Mouse (Mus musculus) adrenal gland, adult 8-10 months (tissue): ENCODE data around the gene Dclk1. TPM values are rescaled to one million over a fixed set of nuclear protein-coding genes. Genes with fewer than 3 reads are reported as not detected.

ENCODE experiments used
- DNase-seq: peaks from one replicate; pipeline ENCODE4 v3.0.0; 2022
- total RNA-seq, 4 experiments: library from RNA; stranded (reverse); gene quantifications; 2 replicates each; pipeline ENCODE4 v1.2.4; 2022

The Dclk1 gene
- total RNA-seq, 4 experiments from 2014 or later: 1.7 to 3.7 (median 2.4) TPM

DNA sequence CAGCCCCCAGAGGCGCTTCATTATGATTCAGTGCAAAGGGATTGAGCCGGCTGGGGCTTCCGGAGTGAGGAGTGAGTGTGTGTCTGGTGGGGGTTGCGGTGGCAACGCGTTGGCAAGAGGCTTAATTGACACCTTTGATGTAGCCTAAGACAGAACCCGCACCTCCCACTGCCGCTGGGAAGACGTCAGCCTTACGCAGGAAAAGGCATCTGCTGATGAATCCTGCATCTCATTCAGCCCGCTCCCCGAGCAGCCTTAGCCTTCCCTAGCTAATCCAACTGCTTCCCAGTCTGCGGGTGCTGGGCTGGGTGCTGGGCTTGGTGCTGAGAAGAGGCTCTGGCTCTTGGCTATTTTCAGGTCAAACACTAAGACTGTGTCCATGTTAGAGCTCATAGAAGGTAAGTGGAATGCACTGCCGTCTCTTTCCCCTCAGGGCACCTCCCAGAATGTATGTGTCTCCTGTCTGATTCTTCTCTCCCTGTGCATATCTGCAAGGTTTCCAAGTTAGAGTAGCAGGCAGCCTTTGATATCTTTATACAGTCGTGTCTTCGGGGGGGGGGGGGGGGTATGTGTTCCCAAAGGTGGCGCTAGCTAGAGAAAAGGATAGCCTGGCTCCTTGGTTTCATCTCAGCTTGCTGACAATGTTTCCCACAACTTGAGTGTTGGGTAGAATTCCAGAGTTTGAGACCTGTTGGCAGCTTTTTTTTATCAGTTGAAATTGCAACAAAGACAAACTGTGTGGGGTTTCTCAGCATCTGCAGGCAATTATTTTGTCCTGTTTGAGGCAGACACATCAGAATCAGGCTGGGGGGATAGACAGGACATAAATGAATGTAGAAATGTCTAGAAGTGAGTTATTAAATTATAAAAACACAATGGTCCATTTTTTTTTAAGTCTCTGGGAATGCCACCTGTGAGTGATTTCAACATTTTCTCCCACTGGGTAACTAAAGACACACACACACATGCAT is 219.8 kb downstream of the Dclk1 start:
- peak; percentile 22 for DNase-seq

DNA sequence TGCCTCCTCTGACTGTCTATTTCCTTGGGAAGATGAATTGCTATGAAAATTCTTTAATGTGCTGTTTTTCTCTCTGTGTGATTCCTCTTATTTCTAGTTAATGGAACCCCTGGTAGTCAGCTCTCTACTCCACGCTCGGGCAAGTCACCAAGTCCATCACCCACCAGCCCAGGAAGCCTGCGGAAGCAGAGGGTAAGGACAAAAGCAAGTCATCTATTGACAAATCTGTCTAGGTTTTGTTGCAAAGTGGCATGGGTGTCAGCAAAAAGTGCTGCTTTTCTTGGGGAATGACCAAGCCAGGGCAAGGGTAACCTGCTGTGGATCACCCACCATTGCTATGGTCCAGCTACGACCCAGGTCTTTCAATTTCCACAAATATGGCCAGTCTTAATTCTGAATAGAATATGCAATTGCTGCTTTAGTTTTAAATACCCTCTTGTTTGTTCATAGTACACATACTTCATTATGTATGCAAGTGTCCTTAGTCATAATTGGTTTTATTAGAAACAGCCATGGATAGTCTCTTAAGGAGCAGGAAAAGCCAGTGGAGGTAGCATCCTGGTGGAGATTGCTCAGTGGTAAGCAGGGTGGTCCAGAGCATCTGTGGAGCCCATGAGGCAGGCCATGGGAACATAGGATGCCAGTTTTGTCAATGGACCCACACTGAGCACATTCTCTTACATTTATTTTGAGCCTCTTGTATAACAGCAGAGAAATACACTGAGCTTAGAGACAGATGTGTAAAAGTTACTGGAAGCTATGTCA is 220.9 kb downstream of the Dclk1 start:
- no peak for DNase-seq

- no peak for DNase-seq
These were observed 222.1 kb downstream of the Dclk1 start for GRCm38 (mm10) chr3:55464226-55464625.

GRCm38 (mm10) chr3:55465785-55466184 is 223.6 kb downstream of the Dclk1 start:
- DNase-seq: no peak

GRCm38 (mm10) chr3:55466348-55466747 is 224.2 kb downstream of the Dclk1 start:
- no peak for DNase-seq

GRCm38 (mm10) chr3:55472110-55472509 is 229.9 kb downstream of the Dclk1 start, which contains the start of gene Gm21954:
TSS of gene Gm21954 (minus strand) at chr3:55472210.
- no peak for DNase-seq

DNA sequence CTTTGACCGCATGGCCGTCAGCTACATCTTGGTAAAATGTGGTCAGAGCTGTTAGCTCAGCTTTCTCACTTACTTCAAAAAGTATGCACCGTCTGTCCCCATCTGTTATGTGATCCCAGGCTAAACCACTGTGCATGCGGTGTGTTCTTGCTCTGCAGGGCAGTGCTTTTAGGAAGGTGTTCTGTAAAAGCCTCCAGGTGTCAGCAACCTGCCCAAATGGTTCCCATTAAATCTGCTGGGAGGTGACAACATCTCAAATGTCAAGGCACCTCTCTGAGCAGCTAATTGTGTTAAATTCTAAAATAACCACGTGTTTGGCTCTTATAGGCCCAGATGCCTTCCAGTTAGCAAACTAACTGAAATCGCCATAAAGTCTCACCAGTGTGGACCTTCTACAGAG is 231.0 kb downstream of the Dclk1 start:
- DNase-seq: no peak

DNA sequence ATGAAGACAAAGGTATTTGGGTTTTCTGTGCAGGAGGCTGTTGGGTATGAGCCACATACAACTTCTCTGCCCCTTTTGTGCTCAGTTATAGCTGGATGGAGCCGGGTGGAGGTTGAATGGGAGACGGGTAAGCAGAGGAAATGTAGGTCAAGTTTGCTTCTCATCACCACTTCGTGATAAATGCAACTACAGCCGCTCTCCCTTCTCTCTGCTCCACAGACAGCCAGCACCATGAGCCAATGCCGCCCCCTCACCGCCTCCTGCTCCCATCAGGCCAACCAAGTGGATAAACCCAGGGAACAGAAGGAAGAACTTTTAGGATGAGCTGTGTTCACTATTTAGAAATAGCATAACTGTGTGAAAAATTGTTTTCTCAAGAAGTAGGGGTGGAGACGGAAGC is 234.5 kb downstream of the Dclk1 start:
- no peak for DNase-seq

DNA sequence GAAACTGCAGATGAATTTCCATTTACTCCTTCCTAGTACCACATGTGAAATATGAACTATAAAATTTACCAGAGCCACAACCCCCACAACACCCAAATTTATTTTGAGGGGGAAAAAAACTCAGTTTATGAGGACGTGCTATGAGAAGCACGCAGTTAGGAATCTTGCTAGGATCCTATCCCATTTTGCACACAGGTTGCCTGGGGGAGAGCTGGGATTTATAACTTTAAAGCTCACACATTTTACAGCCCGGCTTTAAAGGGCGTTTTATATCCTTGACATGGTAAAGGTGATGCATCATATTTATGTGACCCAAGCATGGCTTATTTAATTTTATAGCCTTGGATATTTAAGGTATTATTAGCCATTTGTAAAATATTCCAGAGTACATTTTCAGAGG is 237.1 kb downstream of the Dclk1 start:
- no peak for DNase-seq

GRCm38 (mm10) chr3:55481140-55481539 is 239.0 kb downstream of the Dclk1 start:
- no peak for DNase-seq

- no peak for DNase-seq
These were observed 241.2 kb downstream of the Dclk1 start for GRCm38 (mm10) chr3:55483328-55483727.

DNA sequence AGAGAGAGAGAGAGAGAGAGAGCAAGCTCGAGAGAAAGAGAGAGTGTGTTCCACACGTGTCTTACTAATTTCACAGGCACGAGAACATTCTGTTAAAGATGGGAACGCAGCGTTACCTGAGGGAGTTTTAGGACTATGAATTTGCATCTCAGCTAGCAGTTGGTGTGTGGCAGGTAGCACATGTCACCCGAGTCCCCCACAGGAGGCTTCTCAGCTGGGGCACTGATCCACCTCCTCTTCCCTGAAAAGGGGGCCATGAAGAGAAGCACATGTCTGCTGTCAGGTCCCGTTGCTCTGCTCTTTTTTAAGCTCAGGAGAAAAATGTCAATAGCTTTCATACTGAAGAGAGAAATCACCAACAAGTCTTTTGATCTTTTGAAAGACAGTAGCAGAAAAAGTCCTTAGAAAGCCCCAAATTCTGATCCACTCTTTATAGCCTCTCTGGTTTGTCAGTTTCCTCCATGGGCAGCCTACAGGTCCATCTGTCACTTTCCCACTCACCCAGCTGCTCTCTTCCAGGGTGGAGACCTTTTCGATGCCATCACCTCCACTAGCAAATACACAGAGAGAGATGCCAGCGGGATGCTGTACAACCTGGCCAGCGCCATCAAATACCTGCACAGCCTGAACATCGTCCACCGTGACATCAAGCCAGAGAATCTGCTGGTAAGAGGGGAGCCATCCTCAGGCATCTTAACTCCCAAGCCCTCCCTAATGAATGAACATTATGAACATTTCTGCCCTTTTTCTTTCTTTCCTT is 247.2 kb downstream of the Dclk1 start:
- DNase-seq: no peak

DNA sequence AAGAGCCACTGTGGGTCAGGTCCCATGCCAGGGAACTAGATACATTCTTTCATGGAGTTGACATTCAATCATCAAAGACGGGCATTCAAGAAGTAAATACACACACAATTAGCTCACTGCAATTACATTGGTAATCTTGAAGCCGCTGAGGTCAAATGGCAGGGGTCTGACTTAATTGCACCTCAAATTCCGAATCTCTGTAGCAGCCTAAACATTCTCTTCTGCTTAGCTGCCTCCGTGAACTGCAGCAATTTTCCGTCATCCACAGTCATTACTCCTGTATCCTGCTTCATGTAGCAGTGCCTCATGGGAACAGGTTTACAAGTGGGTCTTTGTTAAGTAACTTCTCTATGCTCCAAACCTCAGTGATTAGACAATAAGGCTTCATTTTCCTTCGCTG is 249.9 kb downstream of the Dclk1 start:
- DNase-seq: no peak

DNA sequence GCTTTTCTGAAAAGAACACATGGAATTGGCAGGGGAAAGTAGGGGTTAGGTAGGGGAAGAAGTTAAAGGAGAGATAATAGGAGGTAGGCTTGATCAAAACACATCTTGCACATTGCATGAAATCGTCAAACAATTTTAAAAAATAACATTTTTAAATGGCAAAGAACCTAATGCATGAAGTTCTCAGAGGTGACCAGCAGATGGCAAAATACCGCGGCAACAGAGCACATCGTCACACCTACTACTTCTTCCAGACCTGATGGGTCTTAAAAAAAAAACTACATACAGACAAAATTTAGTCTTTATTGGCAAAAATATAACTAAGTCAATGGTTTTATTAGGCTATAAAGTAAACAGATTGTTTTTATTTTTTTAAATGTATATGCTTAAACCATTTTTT is 252.2 kb downstream of the Dclk1 start:
- DNase-seq: no peak

DNA sequence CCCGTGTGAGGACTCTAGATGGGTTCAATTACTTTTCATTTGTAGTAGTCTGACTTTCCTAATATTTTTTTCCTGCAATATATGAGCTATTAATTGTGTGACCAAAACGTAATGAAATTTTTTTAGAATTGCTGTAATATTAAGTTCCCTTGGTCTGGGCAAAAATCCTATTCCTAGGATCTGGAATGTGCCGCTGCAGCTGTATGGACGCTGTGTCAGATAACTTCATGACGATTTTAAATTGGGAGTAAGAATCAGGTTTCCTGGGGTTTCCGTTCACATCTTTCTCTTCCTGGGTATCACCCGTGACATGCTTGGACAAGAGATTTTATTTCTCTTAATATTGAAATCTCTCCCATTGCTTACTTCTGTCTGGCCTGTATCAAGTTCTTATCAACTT is 253.1 kb downstream of the Dclk1 start:
- no peak for DNase-seq

GRCm38 (mm10) chr3:55495866-55496265 is 253.7 kb downstream of the Dclk1 start:
- no peak for DNase-seq

- DNase-seq: no peak
These were observed 254.3 kb downstream of the Dclk1 start for GRCm38 (mm10) chr3:55496462-55496941.

DNA sequence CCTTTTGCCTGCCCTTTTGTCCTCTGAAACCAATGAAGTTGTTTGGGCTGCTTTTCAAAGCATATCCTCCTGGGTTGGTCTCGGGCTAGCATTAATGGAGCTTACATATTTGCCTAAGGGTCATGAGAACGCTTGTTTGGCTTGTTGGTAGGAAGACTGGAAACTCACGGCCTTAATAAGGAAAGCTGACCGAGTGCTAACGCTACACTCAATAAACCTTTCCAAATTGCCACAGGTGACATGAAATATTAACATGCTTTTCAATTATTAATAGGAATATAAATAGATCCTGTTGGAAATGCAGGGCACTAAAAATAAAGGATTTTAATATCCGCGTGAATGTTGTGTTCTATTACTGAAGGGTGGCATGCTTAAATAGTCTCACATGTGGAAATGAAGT is 257.1 kb downstream of the Dclk1 start:
- DNase-seq: no peak

- DNase-seq: no peak
These were observed 268.0 kb downstream of the Dclk1 start for GRCm38 (mm10) chr3:55510198-55510597.

GRCm38 (mm10) chr3:55511658-55512057 is 269.5 kb downstream of the Dclk1 start:
- no peak for DNase-seq

- no peak for DNase-seq
These were observed 273.8 kb downstream of the Dclk1 start for GRCm38 (mm10) chr3:55515966-55516365.

DNA sequence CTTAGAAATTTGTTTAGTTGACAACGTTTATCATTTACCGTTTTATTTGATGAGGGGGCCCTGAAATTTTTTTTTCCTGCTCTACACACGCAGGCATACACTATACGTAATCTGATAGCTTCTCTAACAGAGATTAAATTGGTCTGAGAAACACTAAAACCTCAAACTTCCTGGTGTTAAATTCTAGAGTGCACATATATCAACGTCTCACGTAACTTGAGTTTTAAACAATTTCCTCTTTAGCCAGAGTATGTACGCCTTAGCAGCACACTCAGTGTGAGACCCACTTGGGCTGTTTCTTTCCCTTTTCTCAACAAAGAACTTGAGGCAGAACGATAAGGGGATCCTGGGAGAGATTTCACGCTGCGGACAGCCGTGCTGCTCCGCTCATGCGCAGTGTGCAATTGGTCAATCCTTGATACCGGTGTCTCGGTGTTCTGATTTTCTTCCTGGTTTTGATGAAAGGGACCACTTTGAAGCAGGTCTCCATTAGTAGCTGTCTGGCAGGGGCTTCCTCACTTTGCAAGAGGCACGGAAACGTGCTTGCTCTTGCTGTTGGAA is 275.4 kb downstream of the Dclk1 start:
- DNase-seq: no peak
